Mouse (Mus musculus) forebrain, postnatal 0 days (tissue): ENCODE results near the gene Dysf. TPM values are rescaled to one million over a fixed set of nuclear protein-coding genes. Genes with fewer than 3 reads are reported as not detected.

Experiments used
- ATAC-seq: fragments of 200-750 bp; cut with Nextera tagmentation; 2 replicates; pipeline ENCODE4 v1.8.0; 2017; ENCODE audit warnings: mild to moderate bottlenecking, moderate library complexity
- DNase-seq: peaks from one replicate; pipeline ENCODE4 v3.0.0-alpha.2; 2015
- H3K27ac ChIP-seq: fragments of 300-500 bp; sonication (generic); 2 replicates; pipeline ENCODE4 v1.5.1; 2014; ENCODE audit warnings: low read depth, mild to moderate bottlenecking, antibody characterized with exemption, low read length, moderate library complexity, mixed read lengths
- H3K27me3 ChIP-seq: fragments of 300-500 bp; sonication (generic); 2 replicates; pipeline ENCODE4 v1.6.1; 2014; ENCODE audit warnings: mild to moderate bottlenecking, low read length, mixed read lengths; ENCODE audit not compliant: insufficient read depth
- H3K36me3 ChIP-seq: fragments of 300-500 bp; sonication (generic); 2 replicates; pipeline ENCODE4 v1.6.1; 2014; ENCODE audit warnings: mild to moderate bottlenecking, moderate library complexity; ENCODE audit not compliant: insufficient read depth
- H3K4me1 ChIP-seq: fragments of 300-500 bp; sonication (generic); 2 replicates; pipeline ENCODE4 v1.6.1; 2014; ENCODE audit warnings: antibody characterized with exemption; ENCODE audit not compliant: insufficient read depth
- H3K4me2 ChIP-seq: fragments of 300-500 bp; sonication (generic); 2 replicates; pipeline ENCODE4 v1.6.1; 2014; ENCODE audit warnings: low read depth, mild to moderate bottlenecking, moderate library complexity
- H3K4me3 ChIP-seq: fragments of 300-500 bp; sonication (generic); 2 replicates; pipeline ENCODE4 v1.5.1; 2014; ENCODE audit warnings: low read depth, low read length, mixed read lengths
- H3K9ac ChIP-seq: fragments of 300-500 bp; sonication (generic); 2 replicates; pipeline ENCODE4 v1.6.1; 2014; ENCODE audit warnings: mild to moderate bottlenecking
- H3K9me3 ChIP-seq: fragments of 300-500 bp; sonication (generic); 2 replicates; pipeline ENCODE4 v1.6.1; 2016; ENCODE audit warnings: low read length
- CTCF ChIP-seq: sonication (generic); IDR thresholded peaks from 2 replicates; pipeline ENCODE4 v1.5.1; 2016; ENCODE audit warnings: antibody characterized with exemption, control low read depth, low read depth
- WGBS: fragments of 180-500 bp; shearing (Covaris S2); extraction: QIAGEN DNeasy Blood & Tissue Kit; methylation state at CpG from one replicate; pipeline ENCODE4 v1.1.7; 2014; 5-methylcytosine and 5-hydroxymethylcytosine counted together
- polyA plus RNA-seq: library from polyadenylated mRNA; unstranded; fragments of >200 nt; fragmentation: Nextera tagmentation; extraction: Ambion mirVana; gene quantifications from 2 replicates; pipeline ENCODE4 v1.2.1, GENCODE M21; 2015
- total RNA-seq: library from RNA; depleted of rRNA; stranded (reverse); fragments of >200 nt; gene quantifications from 2 replicates; pipeline ENCODE4 v1.2.3, GENCODE M21; 2014

The Dysf gene
- total and polyA plus RNA-seq, 2 experiments from 2014 or later = 1.3 to 1.4 TPM

DNA sequence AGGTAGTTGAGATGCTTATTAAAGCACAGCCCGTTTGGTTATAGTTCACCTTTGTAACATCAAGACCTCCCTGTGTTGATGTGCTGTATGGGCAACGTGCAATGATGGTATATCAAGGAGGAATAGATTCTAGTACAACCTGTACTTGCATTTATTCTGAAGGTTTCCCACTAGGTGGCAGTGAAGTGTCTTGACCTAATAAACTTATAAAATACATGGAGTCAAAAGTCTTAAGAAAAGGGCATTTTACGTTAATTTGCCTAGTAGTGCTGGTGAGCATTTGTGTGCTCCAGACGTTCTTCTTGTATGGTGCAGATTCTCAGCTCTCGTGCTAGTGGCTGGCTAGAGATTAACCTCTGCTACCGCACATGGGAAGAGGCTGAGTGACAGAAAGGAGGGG lies 140.1 kb downstream of the Dysf start:
- Histone ChIP-seq H3K4me1 (no peaks in the 10 kb centered on the region), H3K27ac (no peak overlapping the region), H3K4me2 (no peak overlapping the region), H3K36me3 (no peaks in the 10 kb centered on the region), H3K9me3 (no peaks in the 10 kb centered on the region), H3K27me3 (no peaks in the 10 kb centered on the region), H3K9ac (no peak overlapping the region), H3K4me3 (no peak overlapping the region)
- ATAC-seq (no peak), DNase-seq (peak; percentile 61)
- 78% methylated on average over 6 of the region's 6 CpGs for WGBS
- peak; percentile 59 for TF ChIP-seq CTCF

DNA sequence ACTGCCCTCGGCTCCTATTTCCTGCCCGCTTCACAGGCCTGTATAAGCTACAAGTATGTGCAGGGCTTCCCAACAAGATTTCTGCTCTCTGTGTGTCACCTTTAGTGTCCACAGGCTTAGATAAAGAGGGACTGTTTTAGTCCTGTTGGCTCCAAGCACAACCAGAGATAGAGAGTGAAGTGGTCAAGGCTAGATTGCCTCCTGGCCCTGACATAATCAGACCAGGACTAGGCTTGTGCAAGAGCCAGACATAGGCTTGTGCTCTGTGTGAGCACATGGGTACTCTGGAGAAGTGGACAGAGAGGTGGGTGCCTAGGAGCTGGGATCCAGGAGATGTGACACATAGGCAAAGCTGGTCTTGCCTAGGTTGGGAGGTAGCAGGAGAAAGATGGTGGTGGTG lies 146.1 kb downstream of the Dysf start:
- no peaks in the 10 kb centered on the region for H3K4me1 ChIP-seq
- H3K4me2 ChIP-seq = no peak overlapping the region
- TF ChIP-seq CTCF = no peak
- no peak overlapping the region for H3K27ac ChIP-seq
- H3K9ac ChIP-seq = no peak overlapping the region
- no peaks in the 10 kb centered on the region for H3K36me3 ChIP-seq
- no peak overlapping the region for H3K4me3 ChIP-seq
- H3K9me3 ChIP-seq = no peaks in the 10 kb centered on the region
- WGBS = 98% methylated on average over 2 of the region's 2 CpGs
- DNase-seq (no peak), ATAC-seq (no peak)
- H3K27me3 ChIP-seq = no peaks in the 10 kb centered on the region

DNA sequence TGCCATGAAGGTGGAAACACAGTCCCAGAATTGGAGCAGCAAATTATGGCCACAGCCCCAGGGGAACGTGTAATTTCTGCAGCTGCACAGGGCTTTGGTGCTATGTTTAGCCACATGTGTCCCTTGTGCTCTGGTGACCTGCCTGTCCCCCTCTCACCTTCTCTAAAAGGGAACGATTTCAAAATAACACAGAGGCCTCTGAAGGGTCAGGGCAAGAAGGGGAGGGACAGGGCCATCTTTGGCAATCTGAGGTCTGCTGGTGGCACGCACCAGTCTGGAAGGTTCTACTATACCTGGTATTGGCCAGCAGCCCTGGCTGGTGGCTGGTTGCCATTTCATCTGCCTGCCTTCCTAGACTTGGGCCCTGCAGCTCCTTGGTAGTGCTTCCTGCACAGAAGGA lies 147.4 kb downstream of the Dysf start:
- Histone ChIP-seq H3K9ac (no peak overlapping the region), H3K36me3 (no peaks in the 10 kb centered on the region), H3K4me3 (no peak overlapping the region), H3K4me2 (no peak overlapping the region), H3K9me3 (no peaks in the 10 kb centered on the region), H3K27ac (no peak overlapping the region), H3K27me3 (no peaks in the 10 kb centered on the region), H3K4me1 (no peaks in the 10 kb centered on the region)
- ATAC-seq (no peak), DNase-seq (no peak)
- WGBS = 73% methylated on average over 3 of the region's 3 CpGs
- no peak for TF ChIP-seq CTCF

DNA sequence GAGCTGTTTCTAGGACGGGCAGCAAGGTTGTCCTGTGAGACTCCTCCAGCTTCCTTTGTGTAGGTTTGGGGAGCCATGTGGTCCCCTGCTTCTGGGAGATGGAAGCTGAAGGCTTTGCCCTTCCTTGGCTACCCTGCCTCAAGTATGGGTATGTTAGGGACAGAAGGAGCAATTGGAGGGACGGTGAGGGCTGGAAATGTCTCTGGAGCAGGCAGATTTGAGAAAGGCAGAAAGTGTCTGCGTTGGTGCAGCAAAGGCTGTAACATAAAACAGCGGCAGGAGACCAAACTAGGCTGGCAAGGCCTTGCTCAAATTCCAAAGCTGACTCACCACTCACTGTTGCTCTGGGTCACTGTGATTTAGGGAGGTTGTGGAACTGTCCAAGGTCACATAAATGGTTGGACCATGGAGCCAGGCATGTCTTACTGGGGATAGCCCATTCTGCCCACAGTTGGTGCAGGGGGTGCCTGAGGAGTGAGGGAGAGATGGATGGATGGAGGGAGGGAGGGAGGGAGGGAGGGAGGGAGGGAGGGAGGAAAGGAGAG lies 148.2 kb downstream of the Dysf start:
- ATAC-seq (no peak), DNase-seq (no peak)
- TF ChIP-seq CTCF = no peak
- Histone ChIP-seq H3K4me2 (no peak overlapping the region), H3K4me3 (no peak overlapping the region), H3K9me3 (no peaks in the 10 kb centered on the region), H3K4me1 (no peaks in the 10 kb centered on the region), H3K27ac (no peak overlapping the region), H3K36me3 (no peaks in the 10 kb centered on the region), H3K27me3 (no peaks in the 10 kb centered on the region), H3K9ac (no peak overlapping the region)
- 75% methylated on average over 4 of the region's 4 CpGs for WGBS

DNA sequence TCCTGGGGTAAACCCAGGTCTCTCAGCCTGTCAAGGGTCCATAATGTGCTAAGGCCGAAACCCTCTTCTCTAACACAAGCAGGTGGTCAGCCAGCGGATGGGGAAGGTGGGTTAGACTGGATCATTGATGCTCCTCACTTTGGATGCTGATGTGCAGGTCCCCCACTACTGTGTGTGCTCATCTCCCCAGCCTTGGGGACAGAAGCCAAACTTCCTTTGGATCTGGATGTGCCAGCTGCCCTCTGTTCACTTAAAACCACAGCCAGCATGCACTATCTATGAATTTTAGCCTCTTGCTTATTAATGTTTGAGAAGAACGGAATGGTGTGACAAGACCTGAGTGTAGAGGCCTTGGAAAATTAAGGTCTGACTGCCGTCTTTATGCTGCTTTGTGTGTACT lies 150.7 kb downstream of the Dysf start:
- no peaks in the 10 kb centered on the region for H3K9me3 ChIP-seq
- ATAC-seq (no peak), DNase-seq (no peak)
- H3K4me3 ChIP-seq = no peak overlapping the region
- no peak overlapping the region for H3K27ac ChIP-seq
- no peak overlapping the region for H3K4me2 ChIP-seq
- no peak overlapping the region for H3K9ac ChIP-seq
- H3K4me1 ChIP-seq = no peaks in the 10 kb centered on the region
- no peak for TF ChIP-seq CTCF
- no peaks in the 10 kb centered on the region for H3K27me3 ChIP-seq
- WGBS = 93% methylated on average over 4 of the region's 4 CpGs
- no peaks in the 10 kb centered on the region for H3K36me3 ChIP-seq

DNA sequence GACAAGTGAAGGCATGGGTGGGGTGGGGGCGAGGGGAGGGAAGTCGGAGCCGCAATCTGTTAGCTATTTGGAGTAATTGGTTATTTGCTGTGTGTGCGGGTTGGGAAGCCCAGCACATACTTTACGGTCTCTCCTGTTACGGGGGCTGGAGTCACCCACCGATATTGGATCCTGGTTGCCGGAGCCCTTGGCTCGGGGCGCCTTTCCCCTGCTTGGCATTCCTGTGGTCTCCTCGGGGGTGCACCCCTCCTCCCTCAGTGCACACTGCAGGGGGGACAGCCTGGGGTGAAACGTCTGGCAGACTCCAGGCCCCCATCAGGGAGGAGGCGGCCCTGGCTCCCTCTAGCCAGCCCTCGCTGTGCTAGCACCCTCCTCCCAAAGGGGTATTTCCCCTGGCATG lies 159.2 kb downstream of the Dysf start:
- Histone ChIP-seq H3K9me3 (no peaks in the 10 kb centered on the region), H3K4me3 (no peak overlapping the region), H3K4me2 (no peak overlapping the region), H3K27me3 (no peaks in the 10 kb centered on the region), H3K9ac (no peak overlapping the region), H3K27ac (no peak overlapping the region), H3K36me3 (no peaks in the 10 kb centered on the region), H3K4me1 (no peaks in the 10 kb centered on the region)
- 82% methylated on average over 14 of the region's 14 CpGs for WGBS
- ATAC-seq (no peak), DNase-seq (no peak)
- TF ChIP-seq CTCF = no peak

DNA sequence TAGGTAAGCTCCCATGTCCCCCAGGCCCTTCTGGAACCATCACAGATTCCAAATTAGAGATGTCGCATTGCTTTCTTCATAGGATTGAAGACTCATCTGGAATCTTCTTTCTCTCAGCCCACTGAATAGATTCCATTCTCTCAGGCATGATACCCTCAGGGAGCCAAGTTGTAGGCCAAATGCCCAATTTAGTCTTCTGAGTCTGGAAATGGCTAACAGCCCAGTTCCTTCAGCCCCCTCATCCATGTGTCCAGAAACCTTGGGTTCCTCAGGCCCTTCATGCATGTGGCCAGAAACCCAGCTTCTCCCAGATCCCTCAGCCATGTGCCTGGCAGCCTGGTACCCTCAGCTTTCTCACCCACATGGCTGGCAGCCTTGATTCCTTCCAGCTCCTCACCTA lies 160.2 kb downstream of the Dysf start:
- Histone ChIP-seq H3K9me3 (no peaks in the 10 kb centered on the region), H3K27me3 (no peaks in the 10 kb centered on the region), H3K36me3 (no peaks in the 10 kb centered on the region), H3K4me3 (no peak overlapping the region), H3K9ac (no peak overlapping the region), H3K4me2 (no peak overlapping the region), H3K27ac (no peak overlapping the region), H3K4me1 (no peaks in the 10 kb centered on the region)
- 97% methylated on average over 1 of the region's 1 CpGs for WGBS
- TF ChIP-seq CTCF = no peak
- no peak for ATAC-seq
- DNase-seq = no peak

DNA sequence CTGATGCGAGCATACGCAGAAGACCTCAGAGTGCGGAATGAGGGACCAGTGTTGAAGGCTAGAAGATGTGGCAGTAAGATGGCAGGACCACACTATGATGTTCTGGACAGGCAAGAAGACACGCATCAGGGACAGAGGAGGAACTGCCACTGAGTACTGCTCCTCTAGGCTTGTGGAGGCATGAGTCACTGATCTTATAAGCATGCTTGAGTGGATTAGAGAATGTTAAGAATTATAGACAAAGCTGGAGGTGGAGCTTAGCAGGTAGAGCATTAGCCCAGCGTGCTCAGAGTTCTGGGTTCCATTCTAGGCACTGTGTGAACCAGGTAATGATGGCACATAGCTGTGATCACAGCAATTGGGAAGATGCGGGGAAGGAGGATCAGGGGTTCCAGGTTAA lies 165.2 kb downstream of the Dysf start:
- Histone ChIP-seq H3K4me2 (no peak overlapping the region), H3K9ac (no peak overlapping the region), H3K36me3 (no peaks in the 10 kb centered on the region), H3K4me1 (no peaks in the 10 kb centered on the region), H3K27me3 (no peaks in the 10 kb centered on the region), H3K9me3 (no peaks in the 10 kb centered on the region), H3K4me3 (no peak overlapping the region), H3K27ac (no peak overlapping the region)
- no peak for DNase-seq
- no peak for TF ChIP-seq CTCF
- 90% methylated on average over 6 of the region's 6 CpGs for WGBS
- ATAC-seq = no peak
